Mouse (Mus musculus) C3H10T1/2 (cell line): ENCODE results near the gene Gm28729. TPM values are rescaled to one million over a fixed set of nuclear protein-coding genes. Genes with fewer than 3 reads are reported as not detected.

Source experiments
- polyA plus RNA-seq, 2 experiments: library from polyadenylated mRNA; unstranded; fragments of >200 nt; fragmentation: generic; extraction: Trizol; gene quantifications; one replicate each; pipeline ENCODE4 v1.2.1; 2012; ENCODE audit warnings: missing spikeins in 2 of 2

The Gm28729 gene
- not detected for polyA plus RNA-seq

DNA sequence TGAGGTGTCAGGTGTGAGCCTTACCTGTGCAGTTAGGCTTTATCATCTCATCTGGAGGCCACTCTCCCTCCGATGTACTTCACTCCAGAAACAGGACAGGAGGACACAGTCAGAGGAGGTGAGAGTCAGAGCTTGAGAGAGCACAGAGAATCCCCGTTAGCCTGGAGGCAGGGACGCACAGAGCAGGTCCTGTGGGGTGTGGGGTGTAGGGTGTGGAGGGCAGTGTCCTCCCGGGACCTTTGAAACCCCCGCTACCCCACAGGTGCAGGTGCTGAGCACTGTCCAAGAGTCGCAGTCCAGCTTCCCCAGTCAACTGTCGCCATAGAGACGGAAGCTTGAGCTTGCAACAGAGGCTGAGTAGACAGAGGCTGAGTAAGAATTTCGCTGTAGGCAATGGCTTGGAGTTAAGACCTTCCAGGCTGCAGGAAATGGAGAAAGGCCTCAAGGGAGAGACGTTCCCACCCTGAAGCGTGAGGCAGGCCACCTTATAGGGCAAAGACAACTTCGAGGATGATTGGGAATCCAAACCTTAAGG, at the start of gene Gm28729:
TSS of gene Gm28729 (minus strand) at position 293 of the 535 bp plus-strand sequence.

GRCm38 (mm10) chr9:96478071-96478888, 46.8 kb downstream of the Gm28729 start, which contains the start of gene Rnf7:
Gene Rnf7 (minus strand): TSS chr9:96478675.

Other genes starting within 250 kb of the Gm28729 start
- 10 to 100 TPM; 18.0 to 42.1 TPM for gene Atp1b3, start 160.8 kb downstream of the Gm28729 start, polyA plus RNA-seq
- gene Rnf7, start 46.6 kb downstream of the Gm28729 start, polyA plus RNA-seq, result 10 to 100 TPM; 38.5 to 86.6 TPM
- gene Rasa2, start 106.4 kb upstream of the Gm28729 start, polyA plus RNA-seq, result under 1 TPM; 0.19 to 0.96 TPM
- gene Zbtb38, start 227.6 kb upstream of the Gm28729 start, polyA plus RNA-seq, result 1 to 10 TPM in 1 of 2 experiments, under 1 TPM in 1; 0.85 to 3.8 TPM